Mouse (Mus musculus) limb, embryonic 14.5 days (tissue): ENCODE results near the gene Vdac1. TPM values are rescaled to one million over a fixed set of nuclear protein-coding genes. Genes with fewer than 3 reads are reported as not detected.

Experiments used
- ATAC-seq: fragments of 200-750 bp; cut with Nextera tagmentation; 2 replicates; pipeline ENCODE4 v1.8.0; 2017; ENCODE audit warnings: low read depth, moderate number of reproducible peaks, moderate TSS enrichment; ENCODE audit not compliant: low FRiP score
- DNase-seq: peaks from one replicate; pipeline ENCODE4 v3.0.0-alpha.2; 2015; ENCODE audit warnings: low spot score
- H3K27ac ChIP-seq: fragments of 300-500 bp; sonication (generic); replicated peaks from 2 replicates; pipeline ENCODE4 v1.5.1; 2014; ENCODE audit warnings: low read depth, mild to moderate bottlenecking, low read length, moderate library complexity, mixed read lengths
- H3K27me3 ChIP-seq: fragments of 300-500 bp; sonication (generic); 2 replicates; pipeline ENCODE4 v1.6.1; 2014; ENCODE audit warnings: low read length, mixed read lengths; ENCODE audit not compliant: control insufficient read depth, insufficient read depth
- H3K36me3 ChIP-seq: fragments of 300-500 bp; sonication (generic); 2 replicates; pipeline ENCODE4 v1.6.1; 2014; ENCODE audit warnings: mild to moderate bottlenecking, low read length, moderate library complexity, mixed read lengths; ENCODE audit not compliant: control insufficient read depth, insufficient read depth
- H3K4me1 ChIP-seq: fragments of 300-500 bp; sonication (generic); 2 replicates; pipeline ENCODE4 v1.6.1; 2014; ENCODE audit warnings: antibody characterized with exemption, low read length, mixed read lengths; ENCODE audit not compliant: control insufficient read depth, insufficient read depth
- H3K4me2 ChIP-seq: fragments of 300-500 bp; sonication (generic); replicated peaks from 2 replicates; pipeline ENCODE4 v1.6.1; 2014; ENCODE audit warnings: low read depth, mild to moderate bottlenecking, low read length, moderate library complexity; ENCODE audit not compliant: severe bottlenecking
- H3K4me3 ChIP-seq: fragments of 300-500 bp; sonication (generic); replicated peaks from 2 replicates; pipeline ENCODE4 v1.5.1; 2014; ENCODE audit warnings: low read length
- H3K9ac ChIP-seq: fragments of 300-500 bp; sonication (generic); 2 replicates; pipeline ENCODE4 v1.6.1; 2014; ENCODE audit warnings: mild to moderate bottlenecking, low read depth, low read length, moderate library complexity; ENCODE audit not compliant: severe bottlenecking
- H3K9me3 ChIP-seq: fragments of 300-500 bp; sonication (generic); 2 replicates; pipeline ENCODE4 v1.6.1; 2016; ENCODE audit warnings: low read length; ENCODE audit not compliant: control insufficient read depth
- POLR2A ChIP-seq: fragments of 200-500 bp; IDR thresholded peaks from 2 replicates; pipeline ENCODE4 v1.8.0; 2012; ENCODE audit warnings: inconsistent platforms, mild to moderate bottlenecking, moderate library complexity, borderline replicate concordance; ENCODE audit not compliant: insufficient read depth, insufficient read length; ENCODE audit errors: extremely low read depth
- WGBS: fragments of 180-500 bp; shearing (Covaris S2); extraction: QIAGEN DNeasy Blood & Tissue Kit; methylation state at CpG from one replicate; pipeline ENCODE4 v1.1.7; 2014; 5-methylcytosine and 5-hydroxymethylcytosine counted together
- polyA plus RNA-seq, 2 experiments: library from polyadenylated mRNA; depleted of rRNA in 1 of 2; stranded (reverse) in 1 of 2; unstranded in 1 of 2; fragments of >200 nt; fragmentation: Nextera tagmentation in 1 of 2; extraction: Ambion mirVana in 1 of 2; gene quantifications; 2 replicates each; pipeline versions ENCODE4 v1.2.1 to v1.2.3; 2012 to 2014

The Vdac1 gene
- polyA plus RNA-seq, 2 experiments: 158 to 218 TPM

DNA sequence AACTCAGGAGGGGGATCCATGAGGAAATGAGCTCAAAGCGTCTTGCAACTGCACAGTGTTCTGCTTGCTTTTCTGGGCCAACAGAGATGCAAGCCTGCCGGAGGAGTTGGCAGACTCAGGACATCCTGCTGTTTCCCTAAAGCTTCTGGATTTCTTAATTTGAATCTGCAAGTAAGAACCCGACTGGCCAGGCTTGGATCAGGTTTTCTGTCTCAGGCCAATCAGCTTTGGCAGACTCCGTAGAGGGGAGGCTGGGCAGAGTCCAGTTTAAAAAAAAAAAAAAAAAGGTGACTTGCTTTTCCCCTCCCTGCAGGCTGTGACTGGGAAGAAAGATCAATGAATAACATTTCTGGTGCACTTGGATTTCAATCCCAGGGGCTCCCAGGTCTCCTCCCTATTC is 2.1 kb upstream of the Vdac1 start:
- 22% methylated on average over 4 of the region's 4 CpGs for WGBS
- Histone ChIP-seq H3K36me3 (no peaks in the 10 kb centered on the region), H3K4me3 (no peak overlapping the region), H3K27me3 (no peaks in the 10 kb centered on the region), H3K4me1 (peaks cover 18% of the 10 kb centered on the region), H3K9ac (no peak overlapping the region), H3K9me3 (no peaks in the 10 kb centered on the region), H3K27ac (no peak overlapping the region), H3K4me2 (0 out of 2 replicates have a peak overlapping the region, but pooled peaks have one; percentile 6)
- DNase-seq: peak; percentile 66
- TF ChIP-seq POLR2A: no peak
- ATAC-seq: peak; percentile 5; the same call in 1 of the 2 replicates

DNA sequence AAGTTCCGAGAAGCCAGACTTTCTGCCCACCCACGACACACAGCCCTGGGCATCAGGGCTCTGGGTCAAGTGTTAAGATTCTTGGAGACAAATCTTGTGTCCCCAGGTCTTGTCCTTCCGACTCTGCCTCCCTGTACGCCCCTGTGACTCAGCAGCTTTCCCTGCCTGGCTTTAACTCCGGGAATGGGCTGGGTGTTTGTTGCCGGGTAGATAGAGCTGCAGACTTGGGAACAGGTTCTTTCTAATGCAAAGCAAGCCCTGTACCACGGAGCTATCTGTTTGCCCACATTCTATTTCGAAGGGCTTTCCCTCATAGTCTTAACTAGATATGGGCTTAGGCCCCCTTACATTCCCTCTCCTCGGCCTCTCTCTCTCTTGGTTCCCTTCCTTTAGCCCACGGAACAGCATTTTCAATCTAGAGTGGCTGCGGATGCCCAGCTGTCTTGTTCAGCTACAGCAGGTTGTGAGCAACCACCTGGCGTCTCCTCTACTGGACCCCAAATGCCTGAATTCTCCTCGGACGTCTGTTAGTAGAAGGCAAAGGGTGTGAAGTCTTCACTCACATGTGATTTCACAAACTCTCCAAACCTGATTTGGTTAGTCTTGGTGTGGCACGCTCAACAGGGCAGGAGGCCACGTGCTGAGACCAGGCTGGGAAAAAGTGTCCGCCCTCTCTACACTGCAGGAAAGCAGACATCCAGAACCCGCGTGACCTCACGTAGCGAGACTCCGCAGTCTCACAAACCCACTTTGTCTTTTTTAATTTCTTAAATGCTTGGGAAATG is 782 bp upstream of the Vdac1 start:
- Histone ChIP-seq H3K4me2 (peak overlapping the region; percentile 85), H3K9ac (peak overlapping the region; percentile 94), H3K4me3 (peak overlapping the region; percentile 97), H3K9me3 (no peaks in the 10 kb centered on the region), H3K27ac (peak overlapping the region; percentile 88), H3K36me3 (no peaks in the 10 kb centered on the region), H3K27me3 (no peaks in the 10 kb centered on the region), H3K4me1 (peaks cover 30% of the 10 kb centered on the region)
- TF ChIP-seq POLR2A: no peak
- DNase-seq (peak; percentile 28), ATAC-seq (peak; percentile 35; the same call in 1 of the 2 replicates)
- WGBS: 14% methylated on average over 22 of the region's 22 CpGs

DNA sequence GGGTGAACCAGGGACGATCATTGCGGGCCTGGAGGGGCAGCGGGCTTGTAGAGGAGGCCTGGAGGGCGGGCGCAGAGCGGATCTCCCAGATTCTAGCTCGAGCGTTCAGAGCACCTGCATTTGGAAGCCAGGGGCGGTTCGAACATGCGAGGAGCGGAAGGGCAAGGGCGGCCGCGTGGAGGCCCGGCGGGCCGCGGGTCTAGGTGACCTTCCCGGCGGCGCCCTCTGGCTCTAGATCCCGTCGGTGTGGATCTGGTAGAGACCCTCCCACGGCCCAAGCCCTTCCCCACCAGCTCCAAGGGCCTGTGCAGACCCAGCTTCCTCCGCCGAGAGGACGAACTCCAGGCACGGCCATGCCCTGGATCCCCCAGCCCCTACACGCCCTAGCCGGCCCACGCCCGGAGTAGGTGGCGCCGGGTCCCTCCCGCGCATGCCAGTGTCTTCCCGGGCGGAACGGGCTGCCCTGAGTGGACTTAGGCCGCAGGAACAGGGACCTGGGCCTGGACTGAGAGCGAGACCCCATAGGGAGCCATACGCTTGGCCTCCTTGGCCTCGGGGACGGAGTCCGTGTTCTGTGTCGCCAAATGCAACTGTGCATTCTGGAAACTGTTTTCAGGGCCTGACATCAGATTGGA is 744 bp downstream of the Vdac1 start:
- no peak for DNase-seq
- under 1% methylated on average over 39 of the region's 47 CpGs for WGBS
- peaks cover 38% of the 10 kb centered on the region for H3K4me1 ChIP-seq

DNA sequence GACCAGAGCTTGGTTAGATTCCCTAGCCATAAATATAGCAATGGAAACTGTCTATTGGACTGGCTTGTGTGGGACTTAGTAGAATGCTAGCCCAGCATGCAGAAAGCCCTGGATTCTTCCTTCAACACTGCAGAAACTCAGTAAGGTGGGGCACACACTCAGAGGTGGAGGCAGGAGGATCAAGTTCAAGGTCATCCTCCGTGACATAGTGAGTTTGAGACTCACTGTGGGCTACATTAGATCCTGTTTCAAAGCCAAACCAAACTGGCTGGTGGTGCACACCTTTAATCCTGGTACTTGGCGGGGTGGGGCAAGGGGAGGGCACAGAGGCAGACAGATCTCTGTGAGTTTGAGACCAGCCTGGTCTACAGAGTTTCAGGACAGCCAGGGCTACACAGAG is 3.7 kb downstream of the Vdac1 start:
- Histone ChIP-seq H3K27ac (no peak overlapping the region), H3K9me3 (no peaks in the 10 kb centered on the region), H3K4me1 (peaks cover 40% of the 10 kb centered on the region), H3K4me3 (no peak overlapping the region), H3K27me3 (no peaks in the 10 kb centered on the region), H3K9ac (no peak overlapping the region), H3K4me2 (no peak overlapping the region), H3K36me3 (no peaks in the 10 kb centered on the region)
- ATAC-seq: no peak
- no peak for DNase-seq
- no peak for TF ChIP-seq POLR2A
- WGBS: 75% methylated on average over 2 of the region's 2 CpGs

More for the DNA sequence above, 744 bp downstream of the Vdac1 start:
- ATAC-seq: peak; percentile 7; the same call in 1 of the 2 replicates
- Histone ChIP-seq H3K36me3 (no peaks in the 10 kb centered on the region), H3K27me3 (no peaks in the 10 kb centered on the region), H3K9me3 (no peaks in the 10 kb centered on the region), H3K9ac (peak overlapping the region; percentile 94), H3K4me3 (peak overlapping the region; percentile 97), H3K27ac (peak overlapping the region; percentile 88), H3K4me2 (peak overlapping the region; percentile 85)
- no peak for TF ChIP-seq POLR2A

DNA sequence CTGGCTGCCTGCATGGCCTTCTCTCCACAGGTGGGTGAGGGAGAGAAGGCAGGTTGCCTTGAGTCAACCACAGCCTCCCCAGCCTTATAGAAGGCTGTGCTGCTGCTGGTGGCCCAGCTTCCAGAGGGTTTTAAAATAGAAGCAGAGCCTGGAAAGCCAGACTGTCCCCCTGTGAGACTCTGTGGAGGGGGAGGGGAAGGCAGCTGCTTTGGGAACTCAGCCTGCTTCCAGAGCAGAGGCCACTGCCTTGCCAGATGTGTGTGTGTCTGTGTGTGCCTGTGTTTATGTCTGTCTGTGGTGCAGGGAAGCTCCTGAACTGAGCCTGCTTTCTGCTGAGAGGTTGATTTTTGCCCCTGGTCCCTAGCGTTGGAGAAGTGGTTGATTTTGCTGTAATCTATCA is 4.5 kb downstream of the Vdac1 start:
- no peak for TF ChIP-seq POLR2A
- DNase-seq (peak; percentile 59), ATAC-seq (no peak)
- 50% methylated on average over 1 of the region's 1 CpGs for WGBS
- H3K9ac ChIP-seq: peak overlapping the region; percentile 12; the same call in 1 of the 2 replicates
- H3K27ac ChIP-seq: no peak overlapping the region; the same call in 1 of the 2 replicates
- H3K4me1 ChIP-seq: peaks cover 40% of the 10 kb centered on the region
- no peaks in the 10 kb centered on the region for H3K9me3 ChIP-seq
- H3K4me3 ChIP-seq: no peak overlapping the region
- no peaks in the 10 kb centered on the region for H3K27me3 ChIP-seq
- no peaks in the 10 kb centered on the region for H3K36me3 ChIP-seq
- H3K4me2 ChIP-seq: 0 out of 2 replicates have a peak overlapping the region, but pooled peaks have one; percentile 7
